Mouse (Mus musculus): ENCODE measurements around the gene Cops7a.

The Cops7a gene

GRCm38 (mm10) chr6:124959960-124960359 lies 5.4 kb downstream of the Cops7a start:
- no peak for DNase-seq (ENCODE audit: low read depth, low spot score)

DNA sequence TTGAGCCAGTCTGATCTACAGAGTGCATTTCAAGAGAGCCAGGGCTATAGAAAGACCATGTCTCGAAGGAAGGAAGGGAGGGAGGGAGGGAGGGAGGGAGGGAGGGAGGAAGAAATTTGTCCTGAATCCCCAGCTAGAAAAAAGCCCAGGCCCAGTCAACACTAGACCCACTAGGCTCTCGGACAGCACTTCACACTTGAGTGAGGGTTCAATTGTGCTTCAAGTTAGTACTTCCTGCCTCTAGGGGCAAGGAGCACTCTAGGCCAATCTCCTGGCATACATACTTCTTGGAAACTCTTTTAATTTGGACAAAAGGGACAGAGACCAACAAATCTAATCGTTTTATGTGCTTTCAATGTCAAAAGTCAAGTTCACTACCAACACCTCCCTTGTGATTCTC lies 7.2 kb downstream of the Cops7a start:
- DNase-seq (ENCODE audit: low read depth, low spot score), result no peak

DNA sequence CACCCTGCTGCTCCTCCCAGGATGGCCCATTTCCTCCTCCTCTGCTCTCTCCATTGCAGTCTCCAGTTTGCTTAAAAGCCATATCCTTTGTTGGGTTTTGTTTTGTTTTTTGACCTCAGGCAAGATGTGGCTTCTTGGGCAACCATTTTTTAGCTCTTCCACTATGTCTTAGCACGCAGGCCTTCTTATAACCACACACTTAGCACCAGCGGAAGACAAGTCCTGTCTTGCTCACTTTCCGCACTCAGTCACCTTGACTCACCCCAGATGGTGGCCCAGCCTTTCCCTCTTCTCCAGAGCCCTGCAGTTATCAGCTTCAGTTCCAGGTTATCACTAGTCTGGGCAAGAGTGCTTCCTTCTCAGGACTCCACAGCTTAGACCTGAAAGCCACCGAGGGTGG lies 10.1 kb downstream of the Cops7a start:
- DNase-seq (ENCODE audit: low read depth, low spot score), result no peak

GRCm38 (mm10) chr6:124953991-124954715 lies 11.2 kb downstream of the Cops7a start:
- DNase-seq (ENCODE audit: low read depth, low spot score), result no peak

DNA sequence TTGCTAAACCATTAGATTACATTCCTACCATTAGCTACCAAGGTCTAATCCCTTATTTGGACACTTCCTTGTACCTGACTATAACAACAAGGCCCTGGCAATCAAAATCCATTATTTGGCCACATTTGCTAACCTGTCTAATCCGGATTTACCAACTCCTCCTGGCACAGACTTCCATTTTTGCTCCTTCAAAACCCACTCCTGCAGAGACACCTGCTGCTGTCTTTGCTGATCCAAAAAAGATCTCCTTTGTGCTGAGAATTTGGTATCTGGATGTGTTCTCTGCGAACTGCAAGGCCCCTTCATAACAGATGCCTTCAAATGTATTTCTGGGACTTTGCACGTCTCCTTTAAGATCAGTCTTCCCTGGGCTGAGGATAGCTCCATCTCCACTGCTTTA lies 21.8 kb downstream of the Cops7a start:
- no peak for DNase-seq (ENCODE audit: low read depth, low spot score)

- DNase-seq (ENCODE audit: low read depth, low spot score), result no peak
Measured at GRCm38 (mm10) chr6:124941679-124942078, 23.7 kb downstream of the Cops7a start.

DNA sequence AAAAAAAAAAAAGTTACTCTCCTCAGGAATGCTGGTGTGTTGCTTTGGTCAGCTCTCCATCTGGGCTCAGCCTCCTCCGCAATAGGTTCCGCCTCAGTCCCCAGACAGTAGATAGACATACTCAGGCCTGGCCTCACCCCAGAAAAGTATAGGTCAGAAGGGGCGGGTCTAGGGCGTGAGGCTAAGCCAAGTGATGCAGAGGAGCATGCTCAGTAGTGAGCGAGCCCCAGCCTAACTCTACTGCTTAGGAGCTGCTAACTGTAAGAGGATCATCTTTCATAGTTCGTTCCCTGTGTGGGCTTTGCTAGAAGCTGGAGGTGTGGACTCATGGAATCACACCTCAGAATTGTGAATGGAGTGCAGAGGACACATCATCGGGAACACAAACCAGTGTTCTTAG lies 26.8 kb downstream of the Cops7a start:
- no peak for DNase-seq (ENCODE audit: low read depth, low spot score)

DNA sequence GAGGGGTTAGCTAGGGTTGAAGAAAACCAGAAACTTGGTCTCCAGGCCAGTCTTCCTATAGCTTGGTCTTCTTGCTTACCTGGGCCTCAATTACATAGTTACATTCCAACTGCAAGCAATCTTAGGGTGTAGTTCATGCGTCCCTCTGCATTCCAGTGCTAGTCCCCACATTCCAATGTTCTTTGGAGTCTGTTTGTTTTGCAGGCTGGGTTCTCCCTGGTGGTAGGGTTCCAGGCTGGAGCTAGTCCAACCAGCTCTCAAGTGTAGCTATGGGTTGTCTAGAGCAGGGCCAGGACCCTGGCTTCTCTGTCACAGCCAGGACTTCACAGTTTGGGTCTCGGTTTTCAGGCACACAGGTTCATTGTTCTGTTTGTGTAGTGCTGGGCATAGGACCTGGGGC lies 27.8 kb downstream of the Cops7a start:
- DNase-seq (ENCODE audit: low read depth, low spot score), result no peak

DNA sequence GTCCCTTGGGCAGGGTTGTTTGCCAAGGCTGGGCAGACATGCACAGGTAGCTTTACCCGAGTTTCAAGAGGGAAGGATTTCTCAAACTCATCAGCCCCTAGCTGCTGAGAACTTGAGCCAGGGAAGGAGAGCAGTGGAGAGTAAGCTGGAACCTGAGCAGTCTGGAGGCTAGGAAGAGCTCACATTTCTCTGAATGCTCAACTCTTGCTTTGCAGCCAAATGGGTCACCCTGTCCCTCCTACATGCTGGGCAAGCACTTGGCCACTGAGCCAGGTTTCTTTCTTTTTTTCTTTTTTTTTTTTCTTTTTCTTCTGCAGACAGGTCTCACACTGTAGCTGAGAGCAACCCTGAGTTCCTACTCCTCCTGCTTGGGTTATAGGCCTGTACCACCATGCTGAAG lies 28.7 kb downstream of the Cops7a start:
- peak; percentile 59 for DNase-seq (ENCODE audit: low read depth, low spot score)

GRCm38 (mm10) chr6:124934670-124935069 lies 30.7 kb downstream of the Cops7a start:
- DNase-seq (ENCODE audit: low read depth, low spot score), result no peak

DNA sequence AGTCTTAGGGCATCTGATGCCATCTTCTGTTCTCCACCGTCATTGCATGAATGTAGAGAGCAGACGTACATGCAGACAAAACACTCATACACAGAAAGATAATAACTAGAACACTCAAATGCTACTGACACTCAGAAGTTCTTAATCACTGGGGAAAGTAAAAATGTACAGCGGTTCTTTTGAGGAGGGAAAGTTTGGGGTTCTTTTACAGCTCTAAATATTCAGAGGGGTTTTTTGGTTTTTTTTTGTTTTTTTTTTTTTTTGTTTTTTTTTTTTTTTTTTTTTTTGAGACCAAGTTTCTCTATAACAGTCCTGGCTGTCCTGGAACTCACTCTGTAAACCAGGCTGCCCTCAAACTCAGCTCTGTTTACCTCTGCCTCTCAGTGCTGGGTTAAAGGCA lies 32.2 kb downstream of the Cops7a start:
- no peak for DNase-seq (ENCODE audit: low read depth, low spot score)

GRCm38 (mm10) chr6:124932314-124932695 lies 33.0 kb downstream of the Cops7a start:
- DNase-seq (ENCODE audit: low read depth, low spot score), result no peak

DNA sequence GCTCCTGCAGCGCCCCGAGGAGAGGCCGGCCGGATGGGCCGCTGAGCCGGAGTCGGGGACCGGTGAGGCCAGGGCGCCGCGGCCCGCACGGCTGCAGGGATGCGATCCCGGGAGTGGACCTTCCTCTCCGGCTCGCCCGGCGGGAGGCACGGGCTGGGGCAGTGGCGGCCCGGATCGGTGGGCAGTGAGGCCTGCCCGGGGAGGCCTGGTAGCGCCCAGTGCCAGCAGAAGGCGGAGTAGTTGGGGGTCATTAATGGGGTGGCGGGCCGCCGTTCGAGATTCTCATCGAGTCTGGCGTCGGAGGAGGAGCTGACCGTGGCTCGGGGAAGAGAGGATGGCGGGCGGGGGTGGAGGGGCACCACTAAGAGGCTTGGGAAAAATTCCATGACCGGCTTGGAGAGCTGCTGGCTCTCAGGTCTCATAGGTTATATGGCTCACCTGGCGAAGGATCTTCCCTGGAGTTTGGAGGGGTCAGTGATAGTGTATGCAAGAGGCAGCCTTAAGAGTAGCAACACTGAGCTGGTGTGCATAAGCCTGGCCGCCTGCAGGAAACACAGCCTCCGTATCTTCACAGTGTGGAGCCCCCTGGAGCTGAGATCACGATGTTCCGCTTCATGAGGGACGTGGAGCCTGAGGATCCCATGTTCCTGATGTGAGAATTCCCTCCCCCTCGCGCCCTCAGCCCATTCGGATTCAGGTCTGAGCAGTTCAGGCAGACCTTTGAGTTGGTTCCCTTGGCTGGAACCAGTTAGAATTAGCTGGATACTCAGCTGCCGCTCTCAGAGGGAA lies 33.6 kb downstream of the Cops7a start:
- DNase-seq (ENCODE audit: low read depth, low spot score), result no peak

GRCm38 (mm10) chr6:124930754-124931524 lies 34.4 kb downstream of the Cops7a start, which contains the start of gene Mlf2:
Mlf2 (plus strand) TSS chr6:124931386.
- peak; percentile 99 for DNase-seq (ENCODE audit: low read depth, low spot score)

- DNase-seq (ENCODE audit: low read depth, low spot score), result no peak
Measured at GRCm38 (mm10) chr6:124930231-124930630, 35.1 kb downstream of the Cops7a start.

DNA sequence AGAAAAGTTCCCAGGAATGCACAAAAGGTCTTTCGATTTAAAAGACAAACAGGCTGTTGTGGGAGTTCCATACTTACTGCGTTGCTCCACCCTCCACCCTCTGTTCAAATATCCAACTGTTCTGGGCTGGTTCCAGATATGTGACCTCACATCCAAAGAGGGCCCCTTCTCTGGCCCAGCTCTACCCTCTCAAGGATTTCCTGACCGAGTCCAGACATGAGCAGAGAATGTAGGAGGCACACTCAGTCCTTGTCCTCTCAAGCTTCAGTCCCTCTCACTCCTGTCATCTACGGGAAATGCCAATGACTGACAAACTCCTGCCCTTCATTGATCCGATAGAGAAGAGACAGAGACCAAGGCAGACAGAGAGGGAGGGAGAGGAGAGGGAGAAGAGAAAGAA lies 39.4 kb downstream of the Cops7a start:
- DNase-seq (ENCODE audit: low read depth, low spot score), result no peak

GRCm38 (mm10) chr6:124925173-124925793 lies 40.1 kb downstream of the Cops7a start:
- no peak for DNase-seq (ENCODE audit: low read depth, low spot score)

GRCm38 (mm10) chr6:124921539-124921938 lies 43.8 kb downstream of the Cops7a start:
- DNase-seq (ENCODE audit: low read depth, low spot score), result no peak

- DNase-seq (ENCODE audit: low read depth, low spot score), result no peak
Measured at GRCm38 (mm10) chr6:124920318-124921085, 44.8 kb downstream of the Cops7a start.

GRCm38 (mm10) chr6:124919695-124920317 lies 45.5 kb downstream of the Cops7a start, which contains the start of gene Ptms:
Ptms (minus strand) TSS chr6:124920103.
- peak; percentile 95 for DNase-seq (ENCODE audit: low read depth, low spot score)
